ENCODE assay signal across 27 mouse cellular contexts in the genomic region with DNA sequence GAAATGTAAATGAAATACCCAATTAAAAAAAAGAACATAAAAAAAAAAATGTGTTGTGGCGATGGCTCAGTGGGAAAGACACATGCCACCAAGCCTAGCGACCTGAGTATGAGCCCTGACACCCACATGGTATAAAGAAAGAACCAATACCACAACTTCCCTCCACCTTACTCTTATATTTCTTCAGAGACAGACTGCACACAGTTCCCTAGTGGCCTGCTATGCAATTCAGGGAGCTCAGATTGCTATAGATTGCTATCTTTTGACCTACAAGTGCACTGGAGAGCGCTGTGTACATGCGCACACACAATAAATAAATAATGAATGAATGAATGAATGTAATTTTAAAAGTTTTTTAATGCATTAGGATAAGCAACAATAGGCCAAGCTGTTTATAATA. TPM values are rescaled to one million over a fixed set of nuclear protein-coding genes. Genes with fewer than 3 reads are reported as not detected.
"Had no signal": no experiment of that assay in that cellular context is flagged by ENCODE, and none has a peak within 500 bp of the region (broad histone marks: within the 10 kb centered on the region; RNA-seq: fewer than 3 reads in every experiment).

No protein-coding gene starts in this region.

- ATAC-seq: hindbrain, postnatal 0 days; intestine, embryonic 16.5 days; liver, embryonic 12.5 days had no signal

- H3K4me2 ChIP-seq: heart, embryonic 12.5 days; hindbrain, embryonic 13.5 days; hindbrain, embryonic 15.5 days; kidney, embryonic 15.5 days; limb, embryonic 13.5 days; limb, embryonic 15.5 days; liver, embryonic 12.5 days had no signal

- H3K36me3 ChIP-seq: heart, embryonic 10.5 days; heart, embryonic 12.5 days; hindbrain, embryonic 13.5 days; hindbrain, embryonic 15.5 days; kidney, embryonic 15.5 days; limb, embryonic 13.5 days; limb, embryonic 15.5 days had no signal

- H3K4me3 ChIP-seq: gastrocnemius, adult 2 months; heart, embryonic 10.5 days; heart, embryonic 12.5 days; hindbrain, embryonic 13.5 days; hindbrain, embryonic 15.5 days; kidney, embryonic 15.5 days; limb, embryonic 13.5 days; limb, embryonic 15.5 days; liver, embryonic 12.5 days had no signal

- H3K9me3 ChIP-seq: heart, embryonic 10.5 days; heart, embryonic 12.5 days; hindbrain, embryonic 13.5 days; hindbrain, embryonic 15.5 days; kidney, embryonic 15.5 days; limb, embryonic 13.5 days; limb, embryonic 15.5 days; liver, embryonic 12.5 days had no signal

- DNase-seq: gastrocnemius, adult 2 months; gastrocnemius, postnatal 10 days; gastrocnemius, postnatal 25 days; heart, adult 18-20 months; heart, postnatal 10 days; heart, postnatal 4 days; kidney, adult 11 months; kidney, adult 2 months; kidney, adult 9 months; kidney, postnatal 14 days; kidney, postnatal 36 days; layer of hippocampus, adult 9-11 months; layer of hippocampus, postnatal 36 days; left cerebral cortex, postnatal 4 days had no signal

- H3K27me3 ChIP-seq: heart, embryonic 12.5 days; hindbrain, embryonic 13.5 days; hindbrain, embryonic 15.5 days; kidney, embryonic 15.5 days; limb, embryonic 13.5 days; limb, embryonic 15.5 days; liver, embryonic 12.5 days had no signal

- H3K27ac ChIP-seq: gastrocnemius, adult 2 months; heart, embryonic 10.5 days; hindbrain, embryonic 13.5 days; hindbrain, embryonic 15.5 days; hindbrain, postnatal 0 days; kidney, embryonic 15.5 days; kidney, postnatal 0 days; limb, embryonic 13.5 days; limb, embryonic 15.5 days; liver, embryonic 12.5 days had no signal

- H3K9ac ChIP-seq: heart, embryonic 12.5 days; hindbrain, embryonic 13.5 days; hindbrain, embryonic 15.5 days; kidney, embryonic 15.5 days; limb, embryonic 13.5 days; limb, embryonic 15.5 days; liver, embryonic 12.5 days had no signal

RNA-seq across cellular contexts. Expression of a gene that starts 33.7 kb away (rescaled TPM):
- polyA plus RNA-seq: hindbrain, embryonic 11.5 days; limb, embryonic 11.5 days had no signal
